Mouse (Mus musculus): ENCODE measurements around the gene Chmp2a. TPM values are rescaled to one million over a fixed set of nuclear protein-coding genes. Genes with fewer than 3 reads are reported as not detected.

Gene Chmp2a
- total and polyA plus RNA-seq, 3 experiments: 100 to 180 TPM; not detected in 1

GRCm38 (mm10) chr7:12997230-12997629 is 37.4 kb downstream of the Chmp2a start:
- Histone ChIP-seq H3K36me3 (ENCODE audit: control insufficient read depth in 1 of 2, insufficient read depth in 2 of 2, low read length in 2 of 2) (no peaks in the 10 kb centered on the region), H3K4me1 (ENCODE audit: control insufficient read depth in 1 of 2, insufficient read depth in 2 of 2, low read length in 2 of 2) (no peaks in the 10 kb centered on the region), H3K27ac (ENCODE audit: control insufficient read depth, low read depth, low read length) (no peak overlapping the region), H3K9me3 (replicated peaks; ENCODE audit: insufficient read depth, low read length) (no peaks in the 10 kb centered on the region), H3K27me3 (ENCODE audit: control insufficient read depth in 1 of 2, insufficient read depth in 2 of 2, low read length in 2 of 2) (no peaks in the 10 kb centered on the region), H3K4me3 (ENCODE audit: control insufficient read depth in 1 of 2, insufficient read depth in 1 of 2, low read depth in 2 of 2, low read length in 2 of 2) (no peak overlapping the region), H3K9ac (ENCODE audit: control insufficient read depth, low read depth, low read length, poor library complexity, severe bottlenecking) (no peak overlapping the region), H3K79me2 (ENCODE audit: control insufficient read depth, insufficient read depth, low read length, poor library complexity) (no peaks in the 10 kb centered on the region)
- no peak for DNase-seq (ENCODE audit: low read depth, low spot score)
- TF ChIP-seq POLR2AphosphoS5 (IDR thresholded peaks at IDR 0.05; ENCODE audit: borderline replicate concordance, low read depth, low read length) (no peak), USF2 (IDR thresholded peaks at IDR 0.05; ENCODE audit: borderline replicate concordance in 1 of 2, insufficient read depth in 1 of 2, low read depth in 1 of 2, low read length in 2 of 2) (no peak), SMC3 (IDR thresholded peaks at IDR 0.05; ENCODE audit: low read depth, low read length) (no peak), MYC (IDR thresholded peaks at IDR 0.05; ENCODE audit: low read depth, low read length) (no peak), EP300 (IDR thresholded peaks at IDR 0.05; ENCODE audit: low read depth in 1 of 2, low read length in 2 of 2) (no peak), RAD21 (IDR thresholded peaks at IDR 0.05; ENCODE audit: low read depth, low read length) (no peak), GATA1 (IDR thresholded peaks at IDR 0.05; ENCODE audit: low read depth, low read length) (no peak), SIN3A (IDR thresholded peaks at IDR 0.05; ENCODE audit: low read length) (no peak), TCF12 (IDR thresholded peaks at IDR 0.05; ENCODE audit: low read depth, low read length) (no peak), POLR2A (IDR thresholded peaks at IDR 0.05; ENCODE audit: control insufficient read depth in 1 of 2, insufficient read depth in 1 of 2, low read depth in 1 of 2, low read length in 2 of 2, poor library complexity in 1 of 2) (no peak), MAX (IDR thresholded peaks at IDR 0.05; ENCODE audit: low read length) (no peak), CHD1 (IDR thresholded peaks at IDR 0.05; ENCODE audit: low read depth, low read length) (no peak), HCFC1 (IDR thresholded peaks at IDR 0.05; ENCODE audit: low read depth, low read length) (no peak), TBP (IDR thresholded peaks at IDR 0.05; ENCODE audit: low read depth, low read length) (no peak), RCOR1 (IDR thresholded peaks at IDR 0.05; ENCODE audit: low read depth, low read length) (no peak), MAZ (IDR thresholded peaks at IDR 0.05; ENCODE audit: low read depth, low read length) (no peak), MEF2A (IDR thresholded peaks at IDR 0.05; ENCODE audit: extremely low read depth, insufficient replicate concordance, low read depth, low read length, poor library complexity, severe bottlenecking) (no peak), JUND (IDR thresholded peaks at IDR 0.05; ENCODE audit: low read depth, low read length) (no peak), TAL1 (IDR thresholded peaks at IDR 0.05; ENCODE audit: low read length) (no peak)

GRCm38 (mm10) chr7:12995862-12996261 is 38.7 kb downstream of the Chmp2a start:
- H3K79me2 ChIP-seq (ENCODE audit: control insufficient read depth, insufficient read depth, low read length, poor library complexity): no peaks in the 10 kb centered on the region
- TF ChIP-seq NRF1 (IDR thresholded peaks at IDR 0.05; ENCODE audit: insufficient read depth, low read depth, low read length, poor library complexity, severe bottlenecking): no peak
- TF ChIP-seq TBP (IDR thresholded peaks at IDR 0.05; ENCODE audit: low read depth, low read length): no peak
- no peak for TF ChIP-seq MAX (IDR thresholded peaks at IDR 0.05; ENCODE audit: low read length)
- no peak for TF ChIP-seq KAT2A (conservative IDR thresholded peaks at IDR 0.05; ENCODE audit: low read depth, low read length)
- no peak for DNase-seq (ENCODE audit: low read depth, low spot score)
- no peaks in the 10 kb centered on the region for H3K36me3 ChIP-seq (ENCODE audit: control insufficient read depth in 1 of 2, insufficient read depth in 2 of 2, low read length in 2 of 2)
- H3K4me1 ChIP-seq (ENCODE audit: control insufficient read depth in 1 of 2, insufficient read depth in 2 of 2, low read length in 2 of 2): no peaks in the 10 kb centered on the region
- no peak overlapping the region for H3K9ac ChIP-seq (ENCODE audit: control insufficient read depth, low read depth, low read length, poor library complexity, severe bottlenecking)
- no peak overlapping the region for H3K27ac ChIP-seq (ENCODE audit: control insufficient read depth, low read depth, low read length)
- H3K4me3 ChIP-seq (ENCODE audit: control insufficient read depth in 1 of 2, insufficient read depth in 1 of 2, low read depth in 2 of 2, low read length in 2 of 2): no peak overlapping the region
- no peaks in the 10 kb centered on the region for H3K27me3 ChIP-seq (ENCODE audit: control insufficient read depth in 1 of 2, insufficient read depth in 2 of 2, low read length in 2 of 2)
- no peaks in the 10 kb centered on the region for H3K9me3 ChIP-seq (replicated peaks; ENCODE audit: insufficient read depth, low read length)

All from MEL (cell line).